Mouse (Mus musculus) ES-Bruce4 (cell line): ENCODE results near the gene Myb.

Experiments
- CTCF ChIP-seq: IDR thresholded peaks from one replicate; pipeline ENCODE4 v1.8.1; 2011; ENCODE audit warnings: low read depth, low read length
- EP300 ChIP-seq: IDR thresholded peaks from 2 replicates; pipeline ENCODE4 v1.6.1; 2011; ENCODE audit warnings: low read depth, low read length; ENCODE audit not compliant: insufficient read depth
- POLR2A ChIP-seq: IDR thresholded peaks from one replicate; pipeline ENCODE4 v1.8.1; 2011; ENCODE audit warnings: low read length; ENCODE audit not compliant: insufficient read depth

DNA sequence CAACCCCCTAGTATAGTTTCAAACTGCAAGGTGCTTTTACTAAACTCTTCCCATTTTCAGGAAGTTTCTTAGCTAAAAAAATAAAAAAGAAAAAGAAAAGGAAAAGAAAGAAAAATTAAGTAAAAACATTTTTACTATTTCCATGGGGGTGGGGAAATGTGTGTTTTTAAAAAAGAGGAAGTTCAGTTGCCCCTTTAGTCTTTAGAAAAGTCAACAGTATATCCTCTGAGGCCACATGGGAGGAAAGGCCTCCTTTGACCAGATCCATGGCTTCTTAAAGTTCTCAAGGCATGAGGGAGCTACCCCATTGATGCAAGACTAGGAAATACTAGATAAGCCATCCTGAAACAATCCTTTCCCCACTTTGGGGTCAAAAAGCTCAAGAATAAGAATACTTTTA is 9.5 kb downstream of the Myb start:
- no peak for TF ChIP-seq POLR2A
- no peak for TF ChIP-seq CTCF
- no peak for TF ChIP-seq EP300
